Mouse (Mus musculus) MEL (cell line): Measurements from ENCODE around the gene Nrbp1. TPM values are rescaled to one million over a fixed set of nuclear protein-coding genes. Genes with fewer than 3 reads are reported as not detected.

Source experiments
- DNase-seq: peaks from one replicate; pipeline ENCODE4 v3.0.0; 2011; ENCODE audit warnings: low read depth, low spot score
- H3K27ac ChIP-seq: 2 replicates; pipeline ENCODE4 v1.5.1; 2012; ENCODE audit warnings: low read depth, mild to moderate bottlenecking, control low read depth, low read length, moderate library complexity; ENCODE audit not compliant: control insufficient read depth
- H3K27me3 ChIP-seq, 2 experiments: fragments of 150-350 bp in 1 of 2; sonication (generic) in 1 of 2; 2 replicates each; pipeline ENCODE4 v1.6.1; 2012; ENCODE audit warnings: low read length in 2 of 2, mild to moderate bottlenecking in 2 of 2, improper control_type of control experiment in 1 of 2, moderate library complexity in 1 of 2; ENCODE audit not compliant: insufficient read depth in 2 of 2, control insufficient read depth in 1 of 2
- H3K36me3 ChIP-seq, 2 experiments: 2 replicates each; pipeline ENCODE4 v1.6.1; 2012 to 2014; ENCODE audit warnings: low read length in 2 of 2, improper control_type of control experiment in 1 of 2, inconsistent platforms in 1 of 2, mild to moderate bottlenecking in 1 of 2; ENCODE audit not compliant: insufficient read depth in 2 of 2, control insufficient read depth in 1 of 2
- H3K4me1 ChIP-seq, 2 experiments: fragments of 150-350 bp in 1 of 2; sonication (generic) in 1 of 2; 2 replicates each; pipeline ENCODE4 v1.6.1; 2012; ENCODE audit warnings: low read length in 2 of 2, improper control_type of control experiment in 1 of 2, mild to moderate bottlenecking in 1 of 2; ENCODE audit not compliant: insufficient read depth in 2 of 2, control insufficient read depth in 1 of 2
- H3K4me3 ChIP-seq, 2 experiments: fragments of 150-350 bp in 1 of 2; sonication (generic) in 1 of 2; 2 replicates each; pipeline ENCODE4 v1.5.1; 2012; ENCODE audit warnings: low read depth in 2 of 2, low read length in 2 of 2, mild to moderate bottlenecking in 2 of 2, moderate library complexity in 2 of 2, control low read depth in 1 of 2, improper control_type of control experiment in 1 of 2; ENCODE audit not compliant: control insufficient read depth in 1 of 2, insufficient read depth in 1 of 2
- H3K79me2 ChIP-seq: 2 replicates; pipeline ENCODE4 v1.6.1; 2012; ENCODE audit warnings: mild to moderate bottlenecking, low read length, moderate library complexity; ENCODE audit not compliant: control insufficient read depth, poor library complexity, insufficient read depth
- H3K9ac ChIP-seq: 2 replicates; pipeline ENCODE4 v1.6.1; 2012; ENCODE audit warnings: low read depth, mild to moderate bottlenecking, control low read depth, low read length, moderate library complexity; ENCODE audit not compliant: control insufficient read depth, poor library complexity, severe bottlenecking
- H3K9me3 ChIP-seq: fragments of 150-350 bp; sonication (generic); replicated peaks from 2 replicates; pipeline ENCODE4 v1.6.1; 2012; ENCODE audit warnings: mild to moderate bottlenecking, low read length, improper control_type of control experiment, moderate library complexity; ENCODE audit not compliant: insufficient read depth
- BHLHE40 ChIP-seq: IDR thresholded peaks from 2 replicates; pipeline ENCODE4 v1.6.1; 2012; ENCODE audit warnings: low read depth, mild to moderate bottlenecking, inconsistent platforms, low read length, improper control_type of control experiment, borderline replicate concordance
- CHD2 ChIP-seq: IDR thresholded peaks from 2 replicates; pipeline ENCODE4 v1.6.1; 2011; ENCODE audit warnings: low read length, improper control_type of control experiment
- E2F4 ChIP-seq: IDR thresholded peaks from 2 replicates; pipeline ENCODE4 v1.6.1; 2011; ENCODE audit warnings: low read depth, low read length, improper control_type of control experiment, borderline replicate concordance
- ELF1 ChIP-seq: IDR thresholded peaks from 2 replicates; pipeline ENCODE4 v1.6.1; 2014; ENCODE audit warnings: low read depth, mild to moderate bottlenecking, inconsistent platforms, low read length, improper control_type of control experiment, moderate library complexity
- EP300 ChIP-seq, 2 experiments: IDR thresholded peaks; 2 replicates each; pipeline ENCODE4 v1.6.1; 2011; ENCODE audit warnings: improper control_type of control experiment in 2 of 2, low read length in 2 of 2, low read depth in 1 of 2, mild to moderate bottlenecking in 1 of 2
- ETS1 ChIP-seq: IDR thresholded peaks from 2 replicates; pipeline ENCODE4 v1.6.1; 2012; ENCODE audit warnings: low read depth, mild to moderate bottlenecking, inconsistent platforms, low read length, improper control_type of control experiment, moderate library complexity
- HCFC1 ChIP-seq: IDR thresholded peaks from 2 replicates; pipeline ENCODE4 v1.6.1; 2012; ENCODE audit warnings: low read depth, mild to moderate bottlenecking, inconsistent platforms, low read length, improper control_type of control experiment, moderate library complexity
- JUND ChIP-seq: IDR thresholded peaks from 2 replicates; pipeline ENCODE4 v1.6.1; 2011; ENCODE audit warnings: low read depth, mild to moderate bottlenecking, improper control_type of control experiment, low read length
- KAT2A ChIP-seq: conservative IDR thresholded peaks from 2 replicates; pipeline ENCODE4 v1.6.1; 2012; ENCODE audit warnings: low read depth, low read length, improper control_type of control experiment, inconsistent platforms
- MAZ ChIP-seq: IDR thresholded peaks from 2 replicates; pipeline ENCODE4 v1.6.1; 2012; ENCODE audit warnings: low read depth, mild to moderate bottlenecking, inconsistent platforms, low read length, improper control_type of control experiment
- MEF2A ChIP-seq: IDR thresholded peaks from 2 replicates; pipeline ENCODE4 v1.6.1; 2014; ENCODE audit warnings: low read depth, mild to moderate bottlenecking, inconsistent platforms, low read length, improper control_type of control experiment; ENCODE audit not compliant: poor library complexity, insufficient replicate concordance, severe bottlenecking; ENCODE audit errors: extremely low read depth
- NELFE ChIP-seq: IDR thresholded peaks from 2 replicates; pipeline ENCODE4 v1.6.1; 2011; ENCODE audit warnings: low read depth, low read length, improper control_type of control experiment
- NRF1 ChIP-seq: IDR thresholded peaks from 2 replicates; pipeline ENCODE4 v1.6.1; 2014; ENCODE audit warnings: low read depth, mild to moderate bottlenecking, inconsistent platforms, low read length, improper control_type of control experiment, moderate library complexity; ENCODE audit not compliant: poor library complexity, insufficient read depth, severe bottlenecking
- POLR2A ChIP-seq, 2 experiments: IDR thresholded peaks; 2 replicates each; pipeline ENCODE4 v1.6.1; 2011 to 2012; ENCODE audit warnings: low read length in 2 of 2, mild to moderate bottlenecking in 2 of 2, control low read depth in 1 of 2, improper control_type of control experiment in 1 of 2, low read depth in 1 of 2, moderate library complexity in 1 of 2; ENCODE audit not compliant: control insufficient read depth in 1 of 2, insufficient read depth in 1 of 2, poor library complexity in 1 of 2
- RAD21 ChIP-seq: IDR thresholded peaks from 2 replicates; pipeline ENCODE4 v1.6.1; 2011; ENCODE audit warnings: mild to moderate bottlenecking, low read depth, low read length, improper control_type of control experiment
- RCOR1 ChIP-seq: IDR thresholded peaks from 2 replicates; pipeline ENCODE4 v1.6.1; 2012; ENCODE audit warnings: low read depth, mild to moderate bottlenecking, inconsistent platforms, low read length, improper control_type of control experiment
- SMC3 ChIP-seq: IDR thresholded peaks from 2 replicates; pipeline ENCODE4 v1.6.1; 2011; ENCODE audit warnings: low read depth, low read length, improper control_type of control experiment
- TAL1 ChIP-seq: IDR thresholded peaks from 2 replicates; pipeline ENCODE4 v1.6.1; 2012; ENCODE audit warnings: mild to moderate bottlenecking, inconsistent platforms, low read length, moderate library complexity, mixed read lengths
- TCF12 ChIP-seq: IDR thresholded peaks from 2 replicates; pipeline ENCODE4 v1.6.1; 2014; ENCODE audit warnings: low read depth, mild to moderate bottlenecking, inconsistent platforms, low read length, improper control_type of control experiment, moderate library complexity
- ZKSCAN1 ChIP-seq: IDR thresholded peaks from 2 replicates; pipeline ENCODE4 v1.6.1; 2012; ENCODE audit warnings: low read depth, mild to moderate bottlenecking, inconsistent platforms, low read length, improper control_type of control experiment, moderate library complexity
- ZNF384 ChIP-seq: IDR thresholded peaks from 2 replicates; pipeline ENCODE4 v1.6.1; 2012; ENCODE audit warnings: low read depth, mild to moderate bottlenecking, inconsistent platforms, low read length, improper control_type of control experiment
- polyA plus RNA-seq, 2 experiments: library from polyadenylated mRNA; stranded (reverse) in 1 of 2; unstranded in 1 of 2; fragments of >175 nt in 1 of 2; fragments of >200 nt in 1 of 2; gene quantifications; 2 replicates each; pipeline versions ENCODE4 v1.2.1 to v1.2.4; 2012; ENCODE audit warnings: low replicate concordance in 2 of 2, low read depth in 1 of 2; ENCODE audit not compliant: insufficient read length in 2 of 2, insufficient read depth in 1 of 2, missing spikeins in 1 of 2
- total RNA-seq: library from RNA; depleted of rRNA; stranded (reverse); fragments of 300-350 nt; gene quantifications from 2 replicates; pipeline ENCODE4 v1.2.3, GENCODE M21; 2012

Nrbp1 gene
- total and polyA plus RNA-seq, 3 experiments = 42.0 to 55.2 TPM; not detected in 1

DNA sequence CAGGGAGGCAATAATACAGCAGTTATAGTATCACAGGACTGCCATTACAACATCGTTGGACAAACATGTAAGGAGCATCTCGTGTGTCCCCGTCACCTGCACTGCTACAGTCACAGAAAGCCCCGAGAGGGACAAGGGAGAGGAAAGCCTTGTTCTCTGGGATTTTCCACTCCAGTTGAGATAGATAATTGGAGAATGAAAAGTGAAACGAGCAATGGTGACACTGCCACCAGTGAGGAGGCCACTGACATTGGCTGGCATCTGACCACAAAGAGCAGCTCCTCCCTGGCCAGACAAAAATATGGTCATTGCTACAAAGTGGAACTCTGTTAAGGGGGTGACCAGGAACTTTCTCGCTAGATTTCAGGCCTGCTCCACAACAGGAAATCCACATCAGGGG lies 27.0 kb downstream of the Nrbp1 start:
- no peaks in the 10 kb centered on the region for H3K36me3 ChIP-seq
- TF ChIP-seq NRF1 (no peak), ZKSCAN1 (no peak), NELFE (no peak), CHD2 (no peak), ELF1 (no peak), ETS1 (no peak), RCOR1 (no peak), E2F4 (no peak), JUND (no peak), ZNF384 (no peak), SMC3 (no peak), POLR2A (IDR thresholded peaks at IDR 0.05; ENCODE audit: control insufficient read depth in 1 of 2, insufficient read depth in 1 of 2, low read depth in 1 of 2, low read length in 2 of 2, poor library complexity in 1 of 2) (no peak), RAD21 (no peak), BHLHE40 (no peak), MEF2A (no peak), TCF12 (no peak), EP300 (IDR thresholded peaks at IDR 0.05; ENCODE audit: low read depth in 1 of 2, low read length in 2 of 2) (no peak), HCFC1 (no peak), TAL1 (no peak)
- TF ChIP-seq, all 39 proteins: peak for 0

DNA sequence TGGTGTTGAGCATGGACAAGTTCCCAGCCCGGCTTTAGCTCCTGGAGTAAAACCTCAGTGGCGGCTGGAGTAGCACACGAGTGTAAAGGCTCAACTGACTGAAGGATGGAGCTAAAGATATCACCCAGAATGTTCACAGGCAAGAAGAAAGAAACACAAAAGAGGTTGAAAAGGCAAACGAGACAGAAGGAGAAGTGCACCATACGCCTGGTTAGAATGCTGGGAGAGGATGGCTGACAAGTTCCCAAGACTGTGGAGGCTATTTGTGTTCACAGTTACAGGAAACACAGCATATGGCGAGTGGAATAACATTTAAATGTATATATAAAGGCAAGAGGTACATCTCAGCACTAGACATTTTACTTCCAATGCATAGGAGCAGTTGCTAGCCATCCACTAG lies 32.4 kb downstream of the Nrbp1 start:
- Histone ChIP-seq H3K4me3 (no peak overlapping the region), H3K9ac (no peak overlapping the region), H3K4me1 (no peaks in the 10 kb centered on the region), H3K36me3 (no peaks in the 10 kb centered on the region), H3K27ac (no peak overlapping the region), H3K27me3 (no peaks in the 10 kb centered on the region), H3K9me3 (no peaks in the 10 kb centered on the region), H3K79me2 (no peaks in the 10 kb centered on the region)
- no peak for DNase-seq
- TF ChIP-seq KAT2A (no peak), MAZ (no peak)

More for the DNA sequence above, 27.0 kb downstream of the Nrbp1 start:
- H3K27me3 ChIP-seq = no peaks in the 10 kb centered on the region
- H3K9me3 ChIP-seq = no peaks in the 10 kb centered on the region
- no peak overlapping the region for H3K27ac ChIP-seq
- no peak overlapping the region for H3K4me3 ChIP-seq
- H3K4me1 ChIP-seq = no peaks in the 10 kb centered on the region
- no peaks in the 10 kb centered on the region for H3K79me2 ChIP-seq
- no peak overlapping the region for H3K9ac ChIP-seq
- no peak for DNase-seq
